Mouse (Mus musculus): Measurements from ENCODE around the gene Syt17. TPM values are rescaled to one million over a fixed set of nuclear protein-coding genes. Genes with fewer than 3 reads are reported as not detected.

Syt17 gene
- 1.2 and 1.6 TPM in 2 replicates for polyA plus RNA-seq (2015; fragmentation: Nextera tagmentation; extraction: Ambion mirVana)

DNA sequence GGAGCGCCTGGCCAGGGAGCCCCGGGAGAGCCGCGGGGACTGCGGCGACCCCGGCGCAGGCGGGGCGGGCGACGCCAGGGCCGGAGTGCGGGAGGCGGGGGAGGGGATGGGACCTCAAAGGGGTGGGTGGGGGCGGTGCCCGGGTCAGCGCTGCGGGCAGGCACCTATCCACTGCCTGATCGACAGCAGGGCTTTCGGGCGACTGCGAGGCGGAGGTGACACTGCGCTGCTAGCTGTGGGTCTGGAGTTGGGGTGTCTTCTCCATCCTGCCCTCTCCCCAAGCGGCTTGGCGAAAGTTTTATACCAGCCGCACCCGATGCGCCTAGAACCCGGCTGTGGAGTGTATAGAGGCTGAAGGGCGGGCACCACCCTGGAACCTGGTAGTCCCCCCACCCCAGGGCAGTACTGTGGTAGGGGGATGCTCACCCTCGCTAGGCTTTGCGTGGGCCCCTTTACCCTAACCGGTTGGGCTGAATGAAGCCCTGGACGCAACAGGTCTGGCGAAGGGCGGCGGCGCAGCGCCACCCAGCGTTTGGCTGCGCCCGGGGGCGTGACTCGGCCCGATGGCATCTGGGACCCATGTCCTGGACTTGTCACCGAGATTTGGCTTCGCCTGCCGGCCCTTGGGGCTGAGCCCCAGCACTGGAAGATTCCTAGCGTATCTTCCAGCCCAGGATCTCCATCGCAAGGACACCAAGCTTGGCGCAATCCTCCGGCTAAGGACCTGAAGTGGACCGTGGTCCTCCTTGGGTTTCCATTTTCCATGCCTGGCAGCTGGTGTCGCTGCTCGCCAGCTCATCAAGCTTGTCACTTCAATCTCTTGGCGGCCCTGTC is at the start of gene Syt17:
Syt17 (minus strand) TSS at position 89 of the 834 bp plus-strand sequence.
- no peaks in the 10 kb centered on the region for H3K36me3 ChIP-seq
- WGBS: under 1% methylated on average over 47 of the region's 58 CpGs
- peak within 1 kb of the TSS; percentile 61 for H3K4me3 ChIP-seq
- peak; percentile 50; the same call in 1 of the 2 replicates for ATAC-seq (ENCODE audit: insufficient number of reproducible peaks, low FRiP score, low TSS enrichment, low read depth)
- H3K27ac ChIP-seq: no peak within 1 kb of the TSS
- H3K27me3 ChIP-seq: peaks cover 32% of the 10 kb centered on the region
- H3K9me3 ChIP-seq: no peaks in the 10 kb centered on the region
- H3K4me1 ChIP-seq: peaks cover 24% of the 10 kb centered on the region
- peak within 1 kb of the TSS; percentile 98 for H3K4me2 ChIP-seq
- H3K9ac ChIP-seq: peak within 1 kb of the TSS; percentile 45

DNA sequence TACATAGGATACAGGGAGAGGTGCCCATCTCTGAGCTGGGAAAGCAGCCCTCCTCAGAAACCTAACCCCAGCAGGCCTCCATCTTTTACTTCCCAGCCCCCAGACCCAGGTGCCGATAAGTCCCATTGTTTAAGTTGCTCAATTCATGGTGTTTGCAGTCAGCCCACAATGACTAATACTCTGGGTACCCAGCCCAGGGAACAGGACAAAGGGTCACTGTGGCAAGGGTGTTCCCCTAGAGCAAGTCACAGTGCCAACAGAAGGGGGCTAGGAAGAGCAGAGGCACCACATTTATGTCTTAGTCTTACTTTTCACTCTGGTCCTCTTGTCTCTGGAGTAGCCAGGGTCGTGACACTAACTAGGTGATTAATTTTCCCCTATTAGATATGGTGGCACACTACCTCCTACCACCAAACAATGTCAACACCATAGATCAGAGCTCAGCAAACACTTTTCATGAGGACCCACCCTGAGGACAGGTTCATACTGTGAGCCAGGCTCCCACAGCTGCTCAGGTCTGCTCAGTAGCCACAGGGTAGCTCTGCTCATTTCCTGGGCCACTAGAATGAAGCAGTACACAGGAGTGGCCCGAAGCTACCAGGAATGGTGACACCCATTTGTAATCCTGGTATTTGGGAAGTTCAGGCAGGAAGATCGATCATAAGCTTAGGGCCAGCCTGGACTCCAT is 47.0 kb upstream of the Syt17 start:
- 76% methylated on average over 4 of the region's 4 CpGs for WGBS

DNA sequence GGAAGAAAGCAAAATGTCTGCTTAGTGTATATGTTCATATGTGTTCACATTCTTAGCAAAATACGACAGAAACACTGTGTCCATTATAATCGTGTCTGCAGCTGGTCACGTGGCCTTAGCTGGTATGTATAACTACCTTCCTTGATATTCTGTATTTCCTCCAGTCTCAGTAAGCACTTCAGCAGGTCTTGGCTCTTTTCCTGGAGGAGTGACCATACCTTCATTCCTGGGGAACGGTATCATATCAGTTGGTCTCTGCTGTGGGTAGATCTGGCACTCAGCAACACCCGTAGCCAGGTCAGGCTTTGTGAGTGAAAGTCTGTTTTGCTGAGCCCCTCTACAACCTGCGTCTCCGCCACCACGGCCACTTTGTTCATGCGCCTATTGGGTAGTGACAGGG is 45.9 kb upstream of the Syt17 start:
- Histone ChIP-seq H3K4me2 (no peak overlapping the region), H3K27ac (no peak overlapping the region), H3K9ac (no peak overlapping the region), H3K4me3 (no peak overlapping the region), H3K36me3 (peaks cover 15% of the 10 kb centered on the region), H3K27me3 (peaks cover 7% of the 10 kb centered on the region), H3K4me1 (peaks cover 25% of the 10 kb centered on the region), H3K9me3 (peaks cover 5% of the 10 kb centered on the region; the same call in 1 of the 2 replicates)
- ATAC-seq (ENCODE audit: insufficient number of reproducible peaks, low FRiP score, low TSS enrichment, low read depth): no peak
- 81% methylated on average over 9 of the region's 9 CpGs for WGBS

More for the DNA sequence above, 47.0 kb upstream of the Syt17 start:
- Histone ChIP-seq H3K4me3 (no peak overlapping the region), H3K4me2 (no peak overlapping the region), H3K27ac (no peak overlapping the region), H3K4me1 (peaks cover 18% of the 10 kb centered on the region), H3K9ac (no peak overlapping the region), H3K36me3 (peaks cover 6% of the 10 kb centered on the region), H3K9me3 (peaks cover 5% of the 10 kb centered on the region; the same call in 1 of the 2 replicates), H3K27me3 (peaks cover 5% of the 10 kb centered on the region)
- ATAC-seq (ENCODE audit: insufficient number of reproducible peaks, low FRiP score, low TSS enrichment, low read depth): no peak

DNA sequence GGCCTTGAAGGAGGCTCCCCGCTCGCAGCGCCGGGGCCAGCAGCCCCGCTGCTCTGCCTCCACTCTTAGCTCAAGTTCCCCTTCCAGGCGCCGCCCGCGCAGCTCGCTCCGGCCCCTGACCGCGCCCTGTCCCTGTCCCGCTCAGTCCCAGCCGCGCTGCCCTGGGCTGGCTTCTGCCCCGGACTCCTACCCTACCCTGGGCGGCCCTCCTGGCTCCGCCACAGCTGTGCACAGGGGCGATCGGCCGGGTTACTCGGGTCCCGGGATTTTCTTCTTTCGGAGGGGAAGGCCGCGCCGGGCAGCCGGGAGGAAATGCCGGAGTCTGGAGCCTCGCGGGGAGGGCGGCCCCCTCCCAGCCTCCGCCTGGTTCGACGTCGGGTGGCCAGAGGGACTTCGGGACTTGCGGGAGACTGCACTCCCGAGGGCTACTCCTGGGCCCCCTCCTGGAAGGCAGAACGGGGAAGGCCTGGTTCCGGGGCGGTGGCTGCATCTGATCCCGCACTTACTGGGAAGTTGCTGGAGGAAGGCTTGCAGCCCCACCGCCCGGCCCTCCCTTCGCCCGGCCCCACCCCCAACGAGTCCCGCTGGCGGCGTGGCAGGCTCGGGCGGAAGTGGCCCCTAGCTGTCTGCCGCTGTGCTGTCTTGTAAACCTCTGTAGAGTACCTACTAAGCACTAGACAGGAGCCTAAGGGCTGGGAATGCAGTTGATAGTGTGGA is 43.6 kb upstream of the Syt17 start, which contains the start of gene Itpripl2:
Itpripl2 (minus strand) TSS at position 545 of the 717 bp plus-strand sequence.
- peak; percentile 80 for ATAC-seq (ENCODE audit: insufficient number of reproducible peaks, low FRiP score, low TSS enrichment, low read depth)
- H3K4me1 ChIP-seq: peaks cover 43% of the 10 kb centered on the region
- peak within 1 kb of the TSS; percentile 90 for H3K9ac ChIP-seq
- H3K4me3 ChIP-seq: peak within 1 kb of the TSS; percentile 75
- WGBS: under 1% methylated on average over 54 of the region's 55 CpGs
- H3K36me3 ChIP-seq: peaks cover 18% of the 10 kb centered on the region
- peak within 1 kb of the TSS; percentile 89 for H3K27ac ChIP-seq
- H3K27me3 ChIP-seq: peaks cover 7% of the 10 kb centered on the region
- H3K9me3 ChIP-seq: no peaks in the 10 kb centered on the region
- peak within 1 kb of the TSS; percentile 86 for H3K4me2 ChIP-seq

DNA sequence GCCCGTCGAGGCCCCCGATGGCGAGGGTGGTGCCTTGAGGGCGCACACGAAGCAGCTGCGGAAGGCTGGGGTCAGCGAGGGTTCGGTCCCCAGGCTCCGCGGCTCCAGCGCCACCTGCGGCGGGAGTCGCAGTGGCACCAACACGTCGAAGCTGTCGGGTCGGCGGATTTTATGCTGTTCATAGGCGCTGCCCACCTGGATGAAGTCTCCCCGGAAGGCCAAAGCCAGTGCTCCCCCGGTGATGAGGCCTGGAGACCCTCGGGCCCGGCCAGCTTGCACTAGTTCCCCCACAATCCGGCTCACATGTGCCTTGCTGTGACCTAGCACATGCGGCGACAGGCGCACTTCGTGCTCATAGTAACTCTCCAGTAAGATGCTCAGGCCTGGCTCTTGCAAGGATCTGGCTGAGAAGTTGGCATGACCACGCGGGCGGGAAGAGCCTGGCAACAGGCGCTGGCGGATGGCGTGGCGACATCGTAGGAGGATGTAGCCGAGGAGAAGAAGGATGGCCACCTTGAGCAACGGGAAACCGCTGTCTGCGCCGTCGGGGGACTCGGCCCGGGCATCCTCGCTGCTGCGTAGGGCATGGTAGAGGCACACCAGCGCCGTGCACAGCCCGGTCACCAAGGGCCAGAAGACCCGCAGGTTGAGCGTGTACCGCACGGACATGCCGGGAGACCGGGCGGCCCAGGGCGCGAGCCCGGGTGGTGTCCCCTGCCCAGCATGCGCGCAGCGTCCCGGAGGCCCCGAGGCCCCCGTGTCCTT is 42.8 kb upstream of the Syt17 start:
- H3K27me3 ChIP-seq: peaks cover 7% of the 10 kb centered on the region
- H3K4me1 ChIP-seq: peaks cover 43% of the 10 kb centered on the region
- peak overlapping the region; percentile 86 for H3K4me2 ChIP-seq
- WGBS: 4% methylated on average over 67 of the region's 67 CpGs
- peak; percentile 38; the same call in 1 of the 2 replicates for ATAC-seq (ENCODE audit: insufficient number of reproducible peaks, low FRiP score, low TSS enrichment, low read depth)
- peaks cover 21% of the 10 kb centered on the region for H3K36me3 ChIP-seq
- peak overlapping the region; percentile 89 for H3K27ac ChIP-seq
- H3K9me3 ChIP-seq: no peaks in the 10 kb centered on the region
- peak overlapping the region; percentile 75 for H3K4me3 ChIP-seq
- H3K9ac ChIP-seq: peak overlapping the region; percentile 90

DNA sequence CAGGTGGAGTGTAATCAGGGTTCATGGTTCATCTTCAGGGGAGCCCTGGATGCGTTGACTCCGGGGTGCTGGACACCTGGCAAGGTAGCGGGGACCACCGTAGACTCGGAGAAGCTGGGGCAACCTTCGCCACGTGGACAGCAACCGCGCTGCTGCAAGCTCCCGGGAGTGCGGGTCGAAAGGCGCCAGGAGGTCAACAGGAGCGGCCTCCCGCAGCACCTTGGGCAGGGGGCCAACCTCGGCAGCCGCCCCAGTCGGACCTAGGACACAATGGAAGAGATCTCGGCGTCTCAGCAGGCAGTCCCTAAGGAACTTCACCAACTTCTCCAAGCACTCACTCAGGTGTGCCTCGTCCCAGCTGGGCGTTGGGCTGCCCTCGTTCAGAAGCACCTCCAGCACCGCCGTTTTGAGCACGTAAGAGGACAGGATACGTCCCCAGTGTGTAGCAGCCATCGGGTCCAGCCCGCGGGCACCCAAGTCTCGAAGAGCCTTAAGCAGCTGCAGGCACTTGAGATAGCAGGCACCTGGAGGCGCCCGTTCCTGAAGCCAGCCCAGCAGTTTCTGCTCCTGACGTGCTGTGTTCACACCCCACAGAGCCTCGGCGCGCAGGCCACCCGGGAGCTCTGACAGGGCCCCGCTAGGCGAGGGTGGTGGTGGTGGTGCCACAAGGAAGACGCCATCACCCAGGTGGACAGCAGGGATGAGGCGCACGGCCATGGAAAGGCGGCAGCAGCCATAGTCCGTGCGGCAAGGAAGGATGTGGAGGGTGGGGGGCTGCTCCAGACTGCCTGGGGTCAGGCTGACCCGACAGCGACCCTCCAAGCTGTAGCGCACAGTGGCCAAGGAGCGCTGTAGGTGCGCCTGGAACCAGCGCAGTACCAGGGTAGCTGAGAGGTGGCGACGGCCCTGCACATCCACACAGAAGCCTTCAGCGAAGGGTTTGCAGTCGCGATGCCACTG is 42.0 kb upstream of the Syt17 start:
- no peak for ATAC-seq (ENCODE audit: insufficient number of reproducible peaks, low FRiP score, low TSS enrichment, low read depth)
- H3K9ac ChIP-seq: peak overlapping the region; percentile 90; the same call in 1 of the 2 replicates
- 41% methylated on average over 57 of the region's 57 CpGs for WGBS

DNA sequence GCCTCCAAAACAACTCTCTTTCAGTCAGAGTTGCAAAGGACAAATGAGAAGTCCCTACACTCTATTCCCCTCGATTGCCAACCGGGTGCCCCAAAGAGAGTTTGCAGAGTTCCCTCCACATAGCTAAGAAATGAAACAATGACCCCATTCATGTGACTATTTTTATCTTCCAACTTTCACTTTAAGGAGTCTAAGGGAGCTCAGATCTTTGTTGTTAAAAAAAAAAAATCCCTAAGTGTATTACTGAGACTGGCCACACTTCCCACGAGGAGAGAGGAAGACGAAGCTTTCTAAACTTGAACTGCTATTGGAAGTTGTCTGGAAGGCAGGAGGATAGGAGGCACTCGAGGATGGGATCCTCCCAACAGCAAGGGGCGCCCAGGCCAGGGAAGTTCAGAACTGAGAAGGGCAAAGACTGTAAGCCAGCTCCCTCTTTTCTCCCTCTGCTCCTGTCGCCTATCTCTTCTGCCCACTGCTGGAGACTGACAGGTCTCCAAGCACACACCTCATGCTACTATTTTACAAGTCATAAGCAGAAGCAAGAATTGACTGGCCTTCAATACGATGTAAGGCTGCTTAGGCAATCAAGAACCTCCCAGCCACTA is 40.1 kb upstream of the Syt17 start:
- ATAC-seq (ENCODE audit: insufficient number of reproducible peaks, low FRiP score, low TSS enrichment, low read depth): no peak
- peaks cover 7% of the 10 kb centered on the region for H3K27me3 ChIP-seq
- H3K4me1 ChIP-seq: peaks cover 43% of the 10 kb centered on the region
- peak overlapping the region; percentile 7 for H3K4me3 ChIP-seq
- no peak overlapping the region for H3K9ac ChIP-seq
- no peak overlapping the region; the same call in 1 of the 2 replicates for H3K27ac ChIP-seq
- no peaks in the 10 kb centered on the region for H3K9me3 ChIP-seq
- WGBS: 33% methylated on average over 8 of the region's 8 CpGs
- H3K4me2 ChIP-seq: peak overlapping the region; percentile 32
- peaks cover 33% of the 10 kb centered on the region for H3K36me3 ChIP-seq

More for the DNA sequence above, 42.0 kb upstream of the Syt17 start:
- H3K4me1 ChIP-seq: peaks cover 43% of the 10 kb centered on the region
- peak overlapping the region; percentile 86 for H3K4me2 ChIP-seq
- peak overlapping the region; percentile 75 for H3K4me3 ChIP-seq
- H3K36me3 ChIP-seq: peaks cover 30% of the 10 kb centered on the region
- H3K27ac ChIP-seq: no peak overlapping the region
- no peaks in the 10 kb centered on the region for H3K9me3 ChIP-seq
- peaks cover 7% of the 10 kb centered on the region for H3K27me3 ChIP-seq

DNA sequence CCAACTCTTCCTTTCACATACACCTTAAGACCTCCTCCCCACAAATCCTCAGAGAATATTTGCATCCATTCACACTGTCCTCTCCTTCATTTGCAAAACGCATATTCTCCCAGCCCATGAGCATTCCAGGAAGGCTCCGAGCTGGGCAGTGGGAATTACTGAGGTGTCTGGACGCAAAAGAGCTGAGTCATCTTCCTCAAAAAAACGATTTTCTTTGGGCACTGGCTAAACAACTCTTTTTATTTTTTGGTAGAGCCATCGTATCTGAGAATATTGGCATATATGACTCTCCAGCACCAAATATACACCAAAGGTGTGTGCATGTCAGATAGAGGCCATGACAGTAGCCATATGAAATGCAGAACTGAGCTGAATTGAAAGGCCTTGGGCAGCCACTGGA is 38.9 kb upstream of the Syt17 start:
- H3K4me1 ChIP-seq: peaks cover 39% of the 10 kb centered on the region
- H3K4me2 ChIP-seq: no peak overlapping the region
- no peak overlapping the region for H3K27ac ChIP-seq
- WGBS: 64% methylated on average over 5 of the region's 5 CpGs
- H3K36me3 ChIP-seq: peaks cover 35% of the 10 kb centered on the region
- H3K9me3 ChIP-seq: no peaks in the 10 kb centered on the region
- no peak overlapping the region for H3K4me3 ChIP-seq
- H3K27me3 ChIP-seq: peaks cover 7% of the 10 kb centered on the region
- H3K9ac ChIP-seq: no peak overlapping the region
- no peak for ATAC-seq (ENCODE audit: insufficient number of reproducible peaks, low FRiP score, low TSS enrichment, low read depth)

DNA sequence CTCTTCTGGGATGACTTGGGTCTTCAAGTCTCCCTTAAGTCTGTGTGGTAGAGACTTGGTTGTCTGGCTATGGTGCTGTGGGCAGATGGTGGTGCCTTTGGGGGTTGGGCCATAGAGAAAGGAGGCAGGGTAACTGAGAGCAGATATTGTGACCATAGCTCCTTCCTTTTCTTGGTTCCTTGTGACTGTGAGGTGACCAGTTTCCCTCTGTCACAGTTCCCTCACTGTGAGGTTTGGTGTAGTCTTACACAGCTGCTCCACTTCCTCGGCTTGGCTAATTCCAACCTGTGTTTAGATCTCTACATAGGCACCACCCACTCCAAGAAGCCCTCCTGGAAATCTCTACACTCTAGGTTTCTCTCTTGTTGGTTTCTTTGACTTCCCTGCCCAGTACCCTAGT is 36.0 kb upstream of the Syt17 start:
- Histone ChIP-seq H3K27me3 (no peaks in the 10 kb centered on the region), H3K9me3 (no peaks in the 10 kb centered on the region), H3K4me2 (no peak overlapping the region), H3K4me1 (peaks cover 25% of the 10 kb centered on the region), H3K27ac (no peak overlapping the region), H3K9ac (no peak overlapping the region), H3K4me3 (no peak overlapping the region), H3K36me3 (peaks cover 21% of the 10 kb centered on the region; the same call in 1 of the 2 replicates)
- ATAC-seq (ENCODE audit: insufficient number of reproducible peaks, low FRiP score, low TSS enrichment, low read depth): no peak
- 76% methylated on average over 1 of the region's 1 CpGs for WGBS

DNA sequence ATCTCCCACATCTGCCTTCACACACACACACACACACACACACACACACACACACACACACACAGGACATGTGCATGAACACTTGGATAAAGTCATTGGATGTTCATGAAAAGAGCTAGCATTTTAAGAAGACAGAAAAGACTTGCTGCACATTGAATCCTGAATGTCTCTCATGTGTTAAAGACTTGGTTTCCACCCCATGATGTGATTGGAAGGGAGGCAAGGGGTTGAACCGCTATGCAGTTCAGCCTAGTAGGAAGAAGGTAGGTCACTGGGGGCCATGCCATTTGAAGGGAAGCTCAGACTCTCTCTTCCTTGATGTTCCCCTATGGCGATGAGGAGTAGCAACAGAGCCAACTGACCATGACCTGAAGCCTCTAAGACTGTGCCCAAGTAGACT is 34.0 kb upstream of the Syt17 start:
- H3K9ac ChIP-seq: no peak overlapping the region
- H3K27me3 ChIP-seq: no peaks in the 10 kb centered on the region
- H3K9me3 ChIP-seq: no peaks in the 10 kb centered on the region
- no peak for ATAC-seq (ENCODE audit: insufficient number of reproducible peaks, low FRiP score, low TSS enrichment, low read depth)
- H3K4me3 ChIP-seq: no peak overlapping the region
- H3K27ac ChIP-seq: no peak overlapping the region
- H3K36me3 ChIP-seq: peaks cover 17% of the 10 kb centered on the region; the same call in 1 of the 2 replicates
- 90% methylated on average over 2 of the region's 2 CpGs for WGBS
- H3K4me2 ChIP-seq: no peak overlapping the region
- H3K4me1 ChIP-seq: peaks cover 12% of the 10 kb centered on the region

Measured in limb, embryonic 15.5 days (tissue).